Mouse (Mus musculus) liver, postnatal 0 days (tissue): Measurements from ENCODE around the gene Ifitm3. TPM values are rescaled to one million over a fixed set of nuclear protein-coding genes. Genes with fewer than 3 reads are reported as not detected.
"Not testable (repeated sequence)": the region's sequence is repeated elsewhere in the genome, so short reads cannot be mapped to it uniquely, and the experiment has no call there.

Experiments used
- ATAC-seq: fragments of 200-750 bp; cut with Nextera tagmentation; 2 replicates; pipeline ENCODE4 v1.8.0; 2017; ENCODE audit warnings: mild to moderate bottlenecking, moderate library complexity
- DNase-seq: peaks from one replicate; pipeline ENCODE4 v3.0.0-alpha.2; 2016
- H3K27ac ChIP-seq: fragments of 300-500 bp; sonication (generic); 2 replicates; pipeline ENCODE4 v1.5.1; 2014; ENCODE audit warnings: antibody characterized with exemption, moderate library complexity, mild to moderate bottlenecking, low read depth
- H3K27me3 ChIP-seq: fragments of 300-500 bp; sonication (generic); 2 replicates; pipeline ENCODE4 v1.6.1; 2014; ENCODE audit warnings: low read length, control low read depth, mixed read lengths; ENCODE audit not compliant: insufficient read depth
- H3K36me3 ChIP-seq: fragments of 300-500 bp; sonication (generic); replicated peaks from 2 replicates; pipeline ENCODE4 v1.6.1; 2014; ENCODE audit warnings: mild to moderate bottlenecking, control low read depth, low read length, moderate library complexity, mixed read lengths; ENCODE audit not compliant: insufficient read depth
- H3K4me1 ChIP-seq: fragments of 300-500 bp; sonication (generic); 2 replicates; pipeline ENCODE4 v1.6.1; 2014; ENCODE audit warnings: antibody characterized with exemption, mild to moderate bottlenecking, control low read depth; ENCODE audit not compliant: insufficient read depth
- H3K4me2 ChIP-seq: fragments of 300-500 bp; sonication (generic); 2 replicates; pipeline ENCODE4 v1.6.1; 2014; ENCODE audit warnings: low read depth, mild to moderate bottlenecking, low read length, moderate library complexity, mixed read lengths
- H3K4me3 ChIP-seq: fragments of 300-500 bp; sonication (generic); 2 replicates; pipeline ENCODE4 v1.5.1; 2014; ENCODE audit warnings: low read depth, low read length
- H3K9ac ChIP-seq: fragments of 300-500 bp; sonication (generic); replicated peaks from 2 replicates; pipeline ENCODE4 v1.6.1; 2014; ENCODE audit warnings: mild to moderate bottlenecking, moderate library complexity
- H3K9me3 ChIP-seq: fragments of 300-500 bp; sonication (generic); 2 replicates; pipeline ENCODE4 v1.6.1; 2016; ENCODE audit warnings: mild to moderate bottlenecking, control low read depth, low read length, mixed read lengths
- CTCF ChIP-seq: sonication (generic); IDR thresholded peaks from 2 replicates; pipeline ENCODE4 v1.5.1; 2016; ENCODE audit warnings: antibody characterized with exemption, low read depth
- EP300 ChIP-seq: IDR thresholded peaks from 2 replicates; pipeline ENCODE4 v1.6.1; 2016; ENCODE audit warnings: antibody characterized with exemption, low read depth, mild to moderate bottlenecking
- WGBS: fragments of 180-500 bp; shearing (Covaris S2); extraction: QIAGEN DNeasy Blood & Tissue Kit; methylation state at CpG from one replicate; pipeline ENCODE4 v1.1.7; 2014; ENCODE audit not compliant: insufficient replicate concordance; 5-methylcytosine and 5-hydroxymethylcytosine counted together
- polyA plus RNA-seq: library from polyadenylated mRNA; unstranded; fragments of >200 nt; fragmentation: Nextera tagmentation; extraction: Ambion mirVana; gene quantifications from 2 replicates; pipeline ENCODE4 v1.2.1, GENCODE M21; 2015

The Ifitm3 gene
- polyA plus RNA-seq, 1 experiment from 2014 or later = 295 TPM

DNA sequence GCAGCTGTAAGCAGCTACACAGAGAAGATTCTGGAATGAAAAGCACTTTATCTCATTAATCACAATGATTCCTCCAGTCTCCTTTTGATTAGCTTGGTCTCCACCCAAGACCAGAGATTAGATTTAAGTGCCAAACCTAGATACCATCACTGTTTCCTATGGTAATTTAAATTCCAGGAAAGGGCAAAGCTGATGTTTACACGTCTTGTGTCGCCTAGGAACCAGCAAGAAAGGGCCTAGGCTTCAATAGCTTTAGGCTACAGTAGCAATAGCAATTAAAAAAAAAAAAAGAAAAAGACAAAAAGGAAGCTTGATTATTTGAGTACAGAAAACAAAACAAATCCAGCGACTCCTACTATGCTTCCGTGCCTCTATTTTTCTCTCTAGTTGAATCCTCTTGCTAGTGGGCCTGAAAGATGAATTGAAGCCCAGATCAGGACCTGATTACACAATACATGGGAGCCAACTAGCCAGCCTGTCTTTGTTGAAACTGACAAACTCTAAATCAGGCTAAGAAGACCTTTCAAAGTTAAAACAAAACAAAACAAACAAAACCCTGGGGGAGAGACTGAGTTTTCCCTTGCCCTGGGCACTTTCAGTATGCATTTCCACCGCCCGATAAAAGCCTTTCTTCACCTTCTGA is 15.6 kb upstream of the Ifitm3 start:
- Histone ChIP-seq H3K9me3 (no peaks in the 10 kb centered on the region), H3K36me3 (no peaks in the 10 kb centered on the region), H3K27me3 (no peaks in the 10 kb centered on the region), H3K4me2 (no peak overlapping the region), H3K9ac (no peak overlapping the region), H3K4me3 (no peak overlapping the region), H3K4me1 (0 out of 2 replicates have a peak, but pooled peaks cover 3% of the 10 kb centered on the region), H3K27ac (peak overlapping the region; percentile 25)
- 66% methylated on average over 6 of the region's 6 CpGs for WGBS
- TF ChIP-seq CTCF (no peak), EP300 (no peak)
- DNase-seq (no peak), ATAC-seq (no peak)

DNA sequence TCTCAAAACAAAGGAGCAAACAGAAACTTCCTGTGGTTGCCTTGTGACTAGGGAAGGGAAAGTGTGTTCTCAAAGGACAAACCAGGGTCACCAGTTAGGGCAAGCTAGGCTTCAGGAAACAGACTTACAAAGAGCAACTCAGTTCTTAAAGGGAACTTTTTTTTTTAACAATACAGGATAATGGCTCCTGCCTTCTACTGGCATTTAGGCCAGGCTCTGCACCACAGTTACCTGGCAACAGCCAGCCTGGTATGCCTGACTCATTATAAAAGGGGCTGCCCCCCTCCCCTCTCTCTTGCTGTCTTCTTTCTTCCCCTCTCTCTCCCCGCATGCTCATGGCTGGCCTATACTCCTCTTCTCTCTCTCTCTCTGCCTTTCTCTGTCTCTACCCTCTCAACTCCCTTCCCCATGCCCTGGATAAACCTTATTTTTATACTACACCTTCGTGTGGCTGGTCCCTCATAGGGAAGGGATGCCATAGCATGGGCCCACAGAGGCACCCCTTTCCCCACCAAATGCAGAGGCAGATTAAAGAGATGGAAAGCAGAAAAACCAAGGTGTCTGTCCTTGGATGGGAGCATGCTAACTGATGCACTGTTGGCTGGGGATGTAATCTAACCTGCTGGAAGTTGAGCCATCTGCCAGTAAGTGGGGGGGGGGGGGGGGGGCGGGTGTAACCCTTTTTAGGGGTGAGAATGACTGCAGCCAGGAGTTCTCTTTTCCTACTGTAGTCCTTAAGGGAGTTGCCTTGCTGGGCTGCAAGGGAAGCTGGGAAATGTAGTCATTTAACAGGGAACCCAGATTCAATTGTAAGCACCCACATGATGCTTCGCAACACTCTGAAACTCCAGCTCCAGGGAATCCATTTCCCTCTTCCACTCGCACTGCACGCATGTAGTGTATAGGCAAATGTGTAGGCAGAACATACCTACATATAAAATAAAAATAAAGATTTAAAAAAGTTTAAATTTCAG is 14.6 kb upstream of the Ifitm3 start:
- H3K4me1 ChIP-seq = 0 out of 2 replicates have a peak, but pooled peaks cover 3% of the 10 kb centered on the region
- no peak overlapping the region for H3K4me3 ChIP-seq
- TF ChIP-seq CTCF = no peak
- TF ChIP-seq EP300 = no peak
- no peak overlapping the region for H3K9ac ChIP-seq
- H3K36me3 ChIP-seq = no peaks in the 10 kb centered on the region
- H3K9me3 ChIP-seq = no peaks in the 10 kb centered on the region
- peak overlapping the region; percentile 17 for H3K27ac ChIP-seq
- H3K4me2 ChIP-seq = no peak overlapping the region
- no peak for ATAC-seq
- no peaks in the 10 kb centered on the region for H3K27me3 ChIP-seq
- no peak for DNase-seq
- 63% methylated on average over 6 of the region's 6 CpGs for WGBS

GRCm38 (mm10) chr7:141021489-141022449 is 11.2 kb upstream of the Ifitm3 start:
- Histone ChIP-seq H3K27ac (peak overlapping the region; percentile 12; the same call in 1 of the 2 replicates), H3K4me2 (no peak overlapping the region), H3K36me3 (no peaks in the 10 kb centered on the region), H3K9ac (no peak overlapping the region), H3K4me3 (no peak overlapping the region), H3K4me1 (0 out of 2 replicates have a peak, but pooled peaks cover 3% of the 10 kb centered on the region), H3K9me3 (no peaks in the 10 kb centered on the region), H3K27me3 (no peaks in the 10 kb centered on the region)
- TF ChIP-seq CTCF = no peak
- no peak; the same call in 1 of the 2 replicates for TF ChIP-seq EP300
- WGBS = 70% methylated on average over 14 of the region's 14 CpGs
- DNase-seq = no peak
- peak; percentile 60 for ATAC-seq

DNA sequence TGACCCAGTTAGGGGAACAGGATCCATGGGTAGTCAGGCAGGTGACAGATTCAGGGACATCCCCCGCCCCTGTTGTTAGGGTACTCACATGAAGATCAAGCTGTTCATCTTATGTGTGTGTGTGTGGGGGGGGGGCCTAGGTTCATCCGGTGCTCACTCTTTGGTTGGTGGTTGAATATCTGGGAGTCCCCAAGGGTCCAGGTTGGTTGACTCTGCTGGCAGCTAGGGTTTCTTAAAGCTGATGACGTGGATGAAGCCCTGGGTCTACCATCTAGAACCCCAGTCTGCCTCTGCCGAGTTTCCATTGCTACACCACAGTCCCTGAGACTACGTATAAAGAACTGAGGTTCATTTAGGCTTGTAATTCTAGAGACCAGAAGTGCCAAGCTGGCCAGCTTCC is 8.5 kb upstream of the Ifitm3 start:
- 86% methylated on average over 5 of the region's 5 CpGs for WGBS
- H3K36me3 ChIP-seq = no peaks in the 10 kb centered on the region
- H3K27ac ChIP-seq = no peak overlapping the region
- no peak for DNase-seq
- H3K4me1 ChIP-seq = no peaks in the 10 kb centered on the region
- H3K27me3 ChIP-seq = no peaks in the 10 kb centered on the region
- H3K4me3 ChIP-seq = no peak overlapping the region
- H3K4me2 ChIP-seq = no peak overlapping the region
- TF ChIP-seq EP300 (no peak), CTCF (no peak)
- no peak for ATAC-seq
- H3K9ac ChIP-seq = no peak overlapping the region
- H3K9me3 ChIP-seq = no peaks in the 10 kb centered on the region

DNA sequence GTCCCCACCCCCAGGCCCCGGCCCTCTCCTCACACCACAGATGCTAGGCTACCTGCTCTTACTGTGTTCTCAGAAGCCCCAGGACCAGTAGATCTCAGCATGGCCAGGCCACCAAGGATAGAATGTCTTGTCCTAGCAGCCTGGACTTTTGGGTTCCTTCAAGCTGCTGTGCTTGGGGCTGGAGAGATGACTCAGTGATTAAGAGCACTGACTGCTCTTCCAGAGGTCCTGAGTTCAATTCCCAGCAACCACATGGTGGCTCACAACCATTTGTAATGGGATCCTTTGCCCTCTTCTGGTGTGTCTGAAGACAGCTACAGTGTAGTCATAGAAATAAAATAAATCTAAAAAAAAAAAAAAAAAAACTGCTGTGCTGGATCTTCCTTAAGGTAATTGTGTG is 7.3 kb upstream of the Ifitm3 start, which contains the start of gene Ifitm6:
Ifitm6 (minus strand) TSS at position 101 of the 400 bp plus-strand sequence.
- 87% methylated on average over 1 of the region's 1 CpGs for WGBS
- Histone ChIP-seq H3K27ac (peak within 1 kb of the TSS; percentile 57), H3K4me3 (peak within 1 kb of the TSS; percentile 39; the same call in 1 of the 2 replicates), H3K4me2 (peak within 1 kb of the TSS; percentile 35; the same call in 1 of the 2 replicates)
- not testable (repeated sequence) for H3K9me3 ChIP-seq, H3K9ac ChIP-seq, H3K4me1 ChIP-seq, H3K36me3 ChIP-seq, DNase-seq, H3K27me3 ChIP-seq
- 0 out of 2 replicates have a peak, but pooled peaks have one; percentile 2 for ATAC-seq
